Mouse (Mus musculus) cortical plate, adult 2 months (tissue): ENCODE data around the gene Dst.

ENCODE experiments used
- CTCF ChIP-seq: fragments of 200-500 bp; IDR thresholded peaks from 2 replicates; pipeline ENCODE4 v1.5.1; 2011; ENCODE audit warnings: mild to moderate bottlenecking, control low read depth, low read length; ENCODE audit not compliant: insufficient read depth; ENCODE audit errors: extremely low read depth
- POLR2A ChIP-seq: fragments of 200-500 bp; IDR thresholded peaks from 2 replicates; pipeline ENCODE4 v1.6.1; 2011; ENCODE audit warnings: mild to moderate bottlenecking, low read length, control low read depth; ENCODE audit not compliant: insufficient read depth; ENCODE audit errors: extremely low read depth

- no peak for TF ChIP-seq CTCF
- TF ChIP-seq POLR2A = no peak
Observed at GRCm38 (mm10) chr1:34167151-34168057, 259.4 kb downstream of the Dst start.
